Comparison of ENCODE assay signal across 20 mouse cellular contexts in the genomic region with DNA sequence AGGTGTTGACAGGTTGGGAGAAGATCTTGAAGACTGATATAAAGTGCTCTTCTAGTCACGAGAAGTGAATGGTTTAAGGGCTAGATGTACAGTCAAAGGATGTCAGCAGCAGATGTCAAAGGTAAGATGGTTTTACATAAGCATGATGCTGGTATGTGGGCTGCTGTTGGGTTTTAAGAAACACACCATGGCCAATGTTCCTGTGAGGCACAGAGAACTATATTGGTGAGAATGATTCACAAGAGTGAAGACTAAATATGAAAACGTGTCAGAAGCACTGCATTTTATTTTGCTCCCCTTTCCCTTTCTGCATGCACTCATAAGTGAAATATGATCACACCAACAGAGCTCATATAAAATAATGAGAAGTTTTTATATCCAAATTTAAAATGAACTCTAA. TPM values are rescaled to one million over a fixed set of nuclear protein-coding genes. Genes with fewer than 3 reads are reported as not detected.
DNase-seq lines count a peak whose midpoint lies in the region; ATAC-seq and TF ChIP-seq lines count a peak whose summit lies in the region.
"Had no signal": no experiment of that assay in that cellular context is flagged by ENCODE, and none has a peak within 500 bp of the region (broad histone marks: within the 10 kb centered on the region; RNA-seq: fewer than 3 reads in every experiment).

No protein-coding gene starts in this region.

- no peak overlapping the region for H3K4me3 ChIP-seq in left cerebral cortex, adult 2 months
- H3K4me3 ChIP-seq: embryonic facial prominence, embryonic 10.5 days; embryonic facial prominence, embryonic 12.5 days; forebrain, embryonic 13.5 days; forebrain, embryonic 15.5 days had no signal

- intact Hi-C loops in left cerebral cortex, adult 2 months (cut with DNase I), result no loop called here

- TF ChIP-seq CTCF in left cerebral cortex, adult 2 months (IDR thresholded peaks at IDR 0.05), result no peak

- peak; percentile 85; the same call in 1 of the 2 replicates for ATAC-seq in frontal cortex, adult (ENCODE audit: low TSS enrichment)
- ATAC-seq: forebrain, embryonic 13.5 days; forebrain, embryonic 15.5 days; forebrain, postnatal 0 days had no signal

- DNase-seq in frontal cortex, postnatal 25 days (ENCODE audit: low spot score in 2 of 2), result no peak
- DNase-seq in left cerebral cortex, adult 2 months (ENCODE audit: extremely low spot score in 1 of 2, low spot score in 2 of 2), result no peak
- DNase-seq in left cerebral cortex, adult 11 months (ENCODE audit: low spot score), result no peak
- DNase-seq in brain, adult 2 months (ENCODE audit: low read depth, low spot score), result peak; percentile 67
- no peak for DNase-seq in layer of hippocampus, postnatal 36 days
- DNase-seq: adrenal gland, adult 2 months; adrenal gland, postnatal 10 days; adrenal gland, postnatal 25 days; B cell, adult 2 months; cerebellum, adult 11-12 months; cerebellum, adult 2 months; cerebellum, adult 9-10 months; cerebellum, postnatal 10 days; cerebellum, postnatal 25 days; forebrain, postnatal 0 days had no signal

- peak overlapping the region; percentile 71 for H3K27ac ChIP-seq in left cerebral cortex, adult 2 months
- H3K27ac ChIP-seq: embryonic facial prominence, embryonic 10.5 days; embryonic facial prominence, embryonic 12.5 days; forebrain, embryonic 13.5 days; forebrain, embryonic 15.5 days had no signal

RNA-seq across cellular contexts. Expression of gene C2cd3, which starts 8.9 kb away (rescaled TPM):
- 10 to 100 TPM; 25.3 to 28.8 TPM for total RNA-seq in left cerebral cortex, adult 2 months (2021)
- 10 to 100 TPM; 24.3 to 26.3 TPM for total RNA-seq in layer of hippocampus, postnatal 36 days (2021)

RNA-seq across cellular contexts. Expression of gene Ppme1, which starts 8.9 kb away (rescaled TPM):
- total RNA-seq in left cerebral cortex, adult 2 months (2021), result 100 to 1,000 TPM; 220 to 230 TPM
- 100 to 1,000 TPM; 141 to 158 TPM for total RNA-seq in layer of hippocampus, postnatal 36 days (2021)
